Comparison of ENCODE assay signal across 8 mouse cellular contexts in the genomic region with DNA sequence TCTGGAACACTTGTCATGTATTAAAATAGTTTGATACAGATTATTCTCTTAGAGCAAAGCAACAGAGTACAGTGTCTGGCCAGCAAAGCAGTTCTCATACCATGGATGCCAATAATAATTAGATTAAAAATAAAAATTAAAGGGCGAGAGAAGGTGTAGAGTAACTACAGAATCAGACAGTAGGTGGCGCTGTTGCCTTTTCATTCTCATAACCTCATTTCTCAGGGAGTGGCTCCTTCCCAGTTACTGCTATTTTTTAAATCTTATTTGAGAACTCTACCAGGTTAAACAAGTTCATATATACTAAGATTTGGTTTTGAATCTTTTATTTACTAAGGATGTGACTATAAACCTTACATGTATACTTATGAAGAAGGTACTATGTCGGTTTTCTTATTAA.
A peak's percentile ranks its signal among the peaks of the same experiment; 100 is the strongest.
DNase-seq lines count a peak whose midpoint lies in the region; ATAC-seq and TF ChIP-seq lines count a peak whose summit lies in the region.

No protein-coding gene starts in this region.

- CTCF ChIA-PET in Patski (lab: Charles Lee) = interaction anchor here (1.3 kb wide), 1 partner anchor 13 kb away, joined by 5 read pairs; no protein-coding TSS in a partner anchor

- in situ Hi-C loops in Patski (cut with MboI; ENCODE audit: low pct_unique_long_range_greater_than_20kb) = no loop called here

- no peak for ATAC-seq in Patski
- peak; percentile 83 for ATAC-seq in common myeloid progenitor, adult 5-6 weeks (replicated peaks; ENCODE audit: low read depth, poor library complexity, severe bottlenecking)
- no peak for ATAC-seq in hindbrain, postnatal 0 days
- no peak for ATAC-seq in limb, embryonic 11.5 days (ENCODE audit: insufficient number of reproducible peaks, low FRiP score, low TSS enrichment, low read depth)

- POLR2A ChIA-PET in Patski (lab: Charles Lee) = no interaction called here

- no peak overlapping the region for H3K4me3 ChIP-seq in hindbrain, postnatal 0 days (ENCODE audit: low read length)
- no peak overlapping the region for H3K4me3 ChIP-seq in limb, embryonic 11.5 days (ENCODE audit: low read depth, low read length)

- H3K9ac ChIP-seq in hindbrain, postnatal 0 days (replicated peaks; ENCODE audit: low read length) = no peak overlapping the region
- no peak overlapping the region for H3K9ac ChIP-seq in limb, embryonic 11.5 days (ENCODE audit: low read length)

- no peak overlapping the region for H3K4me2 ChIP-seq in hindbrain, postnatal 0 days (ENCODE audit: low read depth, low read length)
- no peak overlapping the region for H3K4me2 ChIP-seq in limb, embryonic 11.5 days (ENCODE audit: low read depth, severe bottlenecking)

- H3K27me3 ChIP-seq in Patski = peaks cover 5% of the 10 kb centered on the region
- no peaks in the 10 kb centered on the region for H3K27me3 ChIP-seq in hindbrain, postnatal 0 days (ENCODE audit: insufficient read depth, low read length)
- H3K27me3 ChIP-seq in limb, embryonic 11.5 days (ENCODE audit: control insufficient read depth, insufficient read depth, low read length) = no peaks in the 10 kb centered on the region

- peak; percentile 32 for DNase-seq in kidney, adult 9 months
- no peak for DNase-seq in kidney, adult 11 months
- DNase-seq in Patski (ENCODE audit: low read depth, low spot score) = peak; percentile 6
- DNase-seq in hindbrain, postnatal 0 days (ENCODE audit: low spot score) = peak; percentile 85
- peak; percentile 75 for DNase-seq in limb, embryonic 11.5 days (ENCODE audit: low spot score)
- peak; percentile 64 for DNase-seq in retina, postnatal 1 day
- no peak for DNase-seq in spleen, postnatal 14 days (ENCODE audit: low spot score in 2 of 2)

- no peak overlapping the region for H3K27ac ChIP-seq in hindbrain, postnatal 0 days
- H3K27ac ChIP-seq in limb, embryonic 11.5 days (replicated peaks; ENCODE audit: low read depth, low read length) = no peak overlapping the region

- TF ChIP-seq CTCF in Patski (IDR thresholded peaks at IDR 0.05) = peak; percentile 62
- TF ChIP-seq CTCF in hindbrain, postnatal 0 days (IDR thresholded peaks at IDR 0.05; ENCODE audit: low read depth) = peak; percentile 77

- no peaks in the 10 kb centered on the region for H3K36me3 ChIP-seq in hindbrain, postnatal 0 days (ENCODE audit: insufficient read depth, low read length)
- H3K36me3 ChIP-seq in limb, embryonic 11.5 days (ENCODE audit: control insufficient read depth, insufficient read depth, low read length) = no peaks in the 10 kb centered on the region

- 29% methylated on average over 3 of the region's 3 CpGs for WGBS in hindbrain, postnatal 0 days
- WGBS in limb, embryonic 11.5 days = 28% methylated on average over 3 of the region's 3 CpGs

- no peaks in the 10 kb centered on the region for H3K9me3 ChIP-seq in hindbrain, postnatal 0 days (ENCODE audit: low read length)
- H3K9me3 ChIP-seq in limb, embryonic 11.5 days (ENCODE audit: control insufficient read depth, low read length) = no peaks in the 10 kb centered on the region

- H3K4me1 ChIP-seq in hindbrain, postnatal 0 days (ENCODE audit: insufficient read depth, low read length) = no peaks in the 10 kb centered on the region
- H3K4me1 ChIP-seq in limb, embryonic 11.5 days (ENCODE audit: control insufficient read depth, insufficient read depth, low read length) = no peaks in the 10 kb centered on the region

Comparison
In these comparisons a context has a peak if more than half of its experiments do, and no peak if none do; other contexts are left out.
1. DNase-seq: peak in kidney, adult 9 months (single experiment), Patski (single experiment), hindbrain, postnatal 0 days (single experiment), limb, embryonic 11.5 days (single experiment) and retina, postnatal 1 day (single experiment); none in kidney, adult 11 months (single experiment) and spleen, postnatal 14 days (0 of 2).